Mouse (Mus musculus): ENCODE measurements around the gene Gnb4. TPM values are rescaled to one million over a fixed set of nuclear protein-coding genes. Genes with fewer than 3 reads are reported as not detected.

The Gnb4 gene
- 2.0 TPM for polyA plus RNA-seq (2014; fragmentation: Illumina TruSeq; extraction: RNeasy Lipid Tissue Mini Kit (QIAGEN cat#74804); ENCODE audit: low read depth, low replicate concordance)

DNA sequence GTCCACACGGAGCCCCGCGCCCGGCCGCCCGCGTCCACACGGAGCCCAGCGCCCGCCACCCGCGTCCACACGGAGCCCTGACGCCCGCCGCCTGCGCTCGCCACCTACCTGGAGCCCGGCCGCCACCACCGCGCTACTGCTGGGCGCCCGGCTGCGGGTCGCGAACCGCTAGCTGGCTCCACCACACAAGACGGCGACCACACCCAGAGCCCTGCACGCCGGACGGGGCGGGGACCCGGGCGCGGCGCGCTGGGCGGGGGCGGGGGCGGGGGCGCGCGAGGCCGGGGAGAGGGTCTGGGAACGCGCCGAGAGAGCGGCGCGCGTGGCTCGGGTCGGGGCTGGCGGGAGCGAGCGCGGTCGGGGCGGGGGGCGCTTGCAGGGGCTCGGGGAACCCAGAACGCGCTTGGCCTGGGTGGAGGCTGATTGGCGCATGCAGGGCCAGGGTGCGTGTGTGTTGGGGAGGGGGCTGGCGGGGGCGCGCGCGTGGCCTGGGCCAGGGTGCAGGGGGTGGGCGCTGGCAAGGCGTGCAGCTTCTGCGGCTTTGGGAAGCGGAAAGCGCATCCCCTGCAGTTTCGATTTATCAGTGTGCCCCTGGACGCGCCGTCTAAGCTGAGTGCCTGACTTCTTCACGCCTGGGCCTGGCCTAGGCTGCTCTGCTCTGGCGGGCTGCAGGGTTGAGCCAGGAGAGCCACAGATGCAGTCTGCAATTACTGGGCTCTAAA is at the start of gene Gnb4:
Gnb4 (minus strand) TSS at position 255 of the 722 bp plus-strand sequence.

Other genes with a start within 250 kb of the Gnb4 start
- gene Pik3ca, start 218.9 kb downstream of the Gnb4 start, polyA plus RNA-seq (2014; fragmentation: Illumina TruSeq; extraction: RNeasy Lipid Tissue Mini Kit (QIAGEN cat#74804); ENCODE audit: low read depth, low replicate concordance), result 44.8 TPM
- not detected for gene Kcnmb3, start 124.4 kb downstream of the Gnb4 start, polyA plus RNA-seq (2014; fragmentation: Illumina TruSeq; extraction: RNeasy Lipid Tissue Mini Kit (QIAGEN cat#74804); ENCODE audit: low read depth, low replicate concordance)
- gene Zfp639, start 106.3 kb downstream of the Gnb4 start, polyA plus RNA-seq (2014; fragmentation: Illumina TruSeq; extraction: RNeasy Lipid Tissue Mini Kit (QIAGEN cat#74804); ENCODE audit: low read depth, low replicate concordance), result 46.8 TPM
- 162 TPM for gene Mfn1, start 87.1 kb downstream of the Gnb4 start, polyA plus RNA-seq (2014; fragmentation: Illumina TruSeq; extraction: RNeasy Lipid Tissue Mini Kit (QIAGEN cat#74804); ENCODE audit: low read depth, low replicate concordance)
- 18.6 TPM for gene Actl6a, start 89.7 kb upstream of the Gnb4 start, polyA plus RNA-seq (2014; fragmentation: Illumina TruSeq; extraction: RNeasy Lipid Tissue Mini Kit (QIAGEN cat#74804); ENCODE audit: low read depth, low replicate concordance)
- gene Ndufb5, start 120.4 kb upstream of the Gnb4 start, polyA plus RNA-seq (2014; fragmentation: Illumina TruSeq; extraction: RNeasy Lipid Tissue Mini Kit (QIAGEN cat#74804); ENCODE audit: low read depth, low replicate concordance), result 316 TPM
- gene Mrpl47, start 121.0 kb upstream of the Gnb4 start, polyA plus RNA-seq (2014; fragmentation: Illumina TruSeq; extraction: RNeasy Lipid Tissue Mini Kit (QIAGEN cat#74804); ENCODE audit: low read depth, low replicate concordance), result 31.0 TPM
- not detected for gene Usp13, start 201.0 kb upstream of the Gnb4 start, polyA plus RNA-seq (2014; fragmentation: Illumina TruSeq; extraction: RNeasy Lipid Tissue Mini Kit (QIAGEN cat#74804); ENCODE audit: low read depth, low replicate concordance)